Mouse (Mus musculus) limb, embryonic 11.5 days (tissue): Measurements from ENCODE around the gene Junb. TPM values are rescaled to one million over a fixed set of nuclear protein-coding genes. Genes with fewer than 3 reads are reported as not detected.

ENCODE experiments used
- ATAC-seq: fragments of 200-750 bp; cut with Nextera tagmentation; 2 replicates; pipeline ENCODE4 v1.8.0; 2017; ENCODE audit warnings: low read depth; ENCODE audit not compliant: insufficient number of reproducible peaks, low FRiP score, low TSS enrichment
- DNase-seq: peaks from one replicate; pipeline ENCODE4 v3.0.0-alpha.2; 2015; ENCODE audit warnings: low spot score
- H3K27ac ChIP-seq: fragments of 300-500 bp; sonication (generic); replicated peaks from 2 replicates; pipeline ENCODE4 v1.5.1; 2014; ENCODE audit warnings: low read depth, mild to moderate bottlenecking, low read length
- H3K27me3 ChIP-seq: fragments of 300-500 bp; sonication (generic); 2 replicates; pipeline ENCODE4 v1.6.1; 2014; ENCODE audit warnings: mild to moderate bottlenecking, low read length, mixed read lengths; ENCODE audit not compliant: control insufficient read depth, insufficient read depth
- H3K36me3 ChIP-seq: fragments of 300-500 bp; sonication (generic); 2 replicates; pipeline ENCODE4 v1.6.1; 2014; ENCODE audit warnings: mild to moderate bottlenecking, low read length, moderate library complexity, mixed read lengths; ENCODE audit not compliant: control insufficient read depth, insufficient read depth
- H3K4me1 ChIP-seq: fragments of 300-500 bp; sonication (generic); 2 replicates; pipeline ENCODE4 v1.6.1; 2014; ENCODE audit warnings: low read length, mixed read lengths; ENCODE audit not compliant: control insufficient read depth, insufficient read depth
- H3K4me2 ChIP-seq: fragments of 300-500 bp; sonication (generic); 2 replicates; pipeline ENCODE4 v1.6.1; 2014; ENCODE audit warnings: low read depth, mild to moderate bottlenecking, moderate library complexity; ENCODE audit not compliant: severe bottlenecking
- H3K4me3 ChIP-seq: fragments of 300-500 bp; sonication (generic); 2 replicates; pipeline ENCODE4 v1.5.1; 2014; ENCODE audit warnings: low read depth, low read length
- H3K9ac ChIP-seq: fragments of 300-500 bp; sonication (generic); 2 replicates; pipeline ENCODE4 v1.6.1; 2014; ENCODE audit warnings: mild to moderate bottlenecking, low read length
- H3K9me3 ChIP-seq: fragments of 300-500 bp; sonication (generic); 2 replicates; pipeline ENCODE4 v1.6.1; 2016; ENCODE audit warnings: low read length; ENCODE audit not compliant: control insufficient read depth
- WGBS: fragments of 180-500 bp; shearing (Covaris S2); extraction: QIAGEN DNeasy Blood & Tissue Kit; methylation state at CpG from one replicate; pipeline ENCODE4 v1.1.7; 2014; 5-methylcytosine and 5-hydroxymethylcytosine counted together
- polyA plus RNA-seq: library from polyadenylated mRNA; unstranded; fragments of >200 nt; fragmentation: Nextera tagmentation; extraction: Ambion mirVana; gene quantifications from 2 replicates; pipeline ENCODE4 v1.2.1, GENCODE M21; 2014

Gene Junb
- polyA plus RNA-seq, 1 experiment from 2014 or later, result 7.2 TPM

GRCm38 (mm10) chr8:84965731-84966291 is 12.7 kb downstream of the Junb start:
- H3K27me3 ChIP-seq, result no peaks in the 10 kb centered on the region
- peaks cover 23% of the 10 kb centered on the region for H3K4me1 ChIP-seq
- no peaks in the 10 kb centered on the region for H3K9me3 ChIP-seq
- peak overlapping the region; percentile 59 for H3K4me3 ChIP-seq
- peak overlapping the region; percentile 64 for H3K9ac ChIP-seq
- H3K36me3 ChIP-seq, result no peaks in the 10 kb centered on the region; the same call in 1 of the 2 replicates
- peak overlapping the region; percentile 43; the same call in 1 of the 2 replicates for H3K27ac ChIP-seq
- ATAC-seq (peak; percentile 78), DNase-seq (peak; percentile 95)
- H3K4me2 ChIP-seq, result peak overlapping the region; percentile 89
- under 1% methylated on average over 41 of the region's 41 CpGs for WGBS

- Histone ChIP-seq H3K27ac (no peak overlapping the region), H3K9me3 (no peaks in the 10 kb centered on the region), H3K4me2 (no peak overlapping the region), H3K27me3 (no peaks in the 10 kb centered on the region), H3K4me1 (peaks cover 16% of the 10 kb centered on the region), H3K36me3 (no peaks in the 10 kb centered on the region; the same call in 1 of the 2 replicates), H3K4me3 (no peak overlapping the region), H3K9ac (no peak overlapping the region)
- DNase-seq (no peak), ATAC-seq (no peak)
- WGBS, result 92% methylated on average over 4 of the region's 4 CpGs
Observed at GRCm38 (mm10) chr8:84963952-84964351, 14.6 kb downstream of the Junb start.

GRCm38 (mm10) chr8:84959811-84960210 is 18.7 kb downstream of the Junb start:
- no peak overlapping the region for H3K4me2 ChIP-seq
- ATAC-seq (no peak), DNase-seq (no peak)
- no peak overlapping the region for H3K4me3 ChIP-seq
- H3K27ac ChIP-seq, result no peak overlapping the region
- peaks cover under 1% of the 10 kb centered on the region for H3K4me1 ChIP-seq
- no peak overlapping the region for H3K9ac ChIP-seq
- WGBS, result 91% methylated on average over 7 of the region's 7 CpGs
- H3K9me3 ChIP-seq, result no peaks in the 10 kb centered on the region
- H3K36me3 ChIP-seq, result peaks cover 5% of the 10 kb centered on the region; the same call in 1 of the 2 replicates
- no peaks in the 10 kb centered on the region for H3K27me3 ChIP-seq

- H3K36me3 ChIP-seq, result peaks cover 5% of the 10 kb centered on the region; the same call in 1 of the 2 replicates
- DNase-seq, result peak; percentile 88
- no peak for ATAC-seq
Observed at GRCm38 (mm10) chr8:84956768-84957167, 21.8 kb downstream of the Junb start.

GRCm38 (mm10) chr8:84952612-84953255 is 25.8 kb downstream of the Junb start:
- no peak for DNase-seq
- Histone ChIP-seq H3K4me2 (no peak overlapping the region), H3K36me3 (peaks cover 3% of the 10 kb centered on the region; the same call in 1 of the 2 replicates), H3K4me1 (no peaks in the 10 kb centered on the region), H3K9me3 (no peaks in the 10 kb centered on the region), H3K9ac (no peak overlapping the region), H3K27me3 (peaks cover 10% of the 10 kb centered on the region; the same call in 1 of the 2 replicates), H3K27ac (no peak overlapping the region), H3K4me3 (no peak overlapping the region)
- ATAC-seq, result no peak
- WGBS, result 8% methylated on average over 18 of the region's 18 CpGs

More at GRCm38 (mm10) chr8:84956768-84957167, 21.8 kb downstream of the Junb start:
- no peaks in the 10 kb centered on the region for H3K9me3 ChIP-seq
- WGBS, result 46% methylated on average over 2 of the region's 2 CpGs
- no peak overlapping the region for H3K4me2 ChIP-seq
- H3K4me1 ChIP-seq, result no peaks in the 10 kb centered on the region
- H3K9ac ChIP-seq, result no peak overlapping the region
- H3K27ac ChIP-seq, result no peak overlapping the region
- no peaks in the 10 kb centered on the region for H3K27me3 ChIP-seq
- no peak overlapping the region for H3K4me3 ChIP-seq

- H3K9ac ChIP-seq, result no peak overlapping the region
- H3K27me3 ChIP-seq, result peaks cover 36% of the 10 kb centered on the region
- H3K36me3 ChIP-seq, result no peaks in the 10 kb centered on the region
- no peaks in the 10 kb centered on the region for H3K9me3 ChIP-seq
- H3K4me2 ChIP-seq, result no peak overlapping the region
- H3K4me1 ChIP-seq, result peaks cover 9% of the 10 kb centered on the region
- ATAC-seq (no peak), DNase-seq (no peak)
- 24% methylated on average over 12 of the region's 12 CpGs for WGBS
- no peak overlapping the region for H3K27ac ChIP-seq
- no peak overlapping the region for H3K4me3 ChIP-seq
Observed at GRCm38 (mm10) chr8:84949753-84950152, 28.8 kb downstream of the Junb start.

GRCm38 (mm10) chr8:84947241-84947545 is 31.3 kb downstream of the Junb start:
- H3K4me3 ChIP-seq, result no peak overlapping the region
- WGBS, result 15% methylated on average over 9 of the region's 9 CpGs
- no peaks in the 10 kb centered on the region for H3K9me3 ChIP-seq
- H3K27me3 ChIP-seq, result peaks cover 49% of the 10 kb centered on the region
- H3K9ac ChIP-seq, result no peak overlapping the region
- no peak overlapping the region for H3K27ac ChIP-seq
- DNase-seq, result peak; percentile 81
- H3K4me2 ChIP-seq, result no peak overlapping the region
- no peak for ATAC-seq
- H3K4me1 ChIP-seq, result peaks cover 9% of the 10 kb centered on the region
- no peaks in the 10 kb centered on the region for H3K36me3 ChIP-seq

GRCm38 (mm10) chr8:84946528-84947240 is 31.8 kb downstream of the Junb start, which contains the start of gene Rtbdn:
Gene Rtbdn, plus strand, starts transcription at chr8:84946991.
- DNase-seq (no peak), ATAC-seq (no peak)
- 13% methylated on average over 17 of the region's 17 CpGs for WGBS
- Histone ChIP-seq H3K36me3 (no peaks in the 10 kb centered on the region), H3K9ac (no peak within 1 kb of the TSS), H3K4me2 (peak within 1 kb of the TSS; percentile 72), H3K27ac (no peak within 1 kb of the TSS), H3K9me3 (no peaks in the 10 kb centered on the region), H3K4me1 (peaks cover 9% of the 10 kb centered on the region), H3K4me3 (peak within 1 kb of the TSS; percentile 37), H3K27me3 (peaks cover 49% of the 10 kb centered on the region)
